Mouse (Mus musculus): ENCODE data around the gene Rnf181. TPM values are rescaled to one million over a fixed set of nuclear protein-coding genes. Genes with fewer than 3 reads are reported as not detected.
A peak's percentile ranks its signal among the peaks of the same experiment; 100 is the strongest.

The Rnf181 gene
- polyA plus RNA-seq, 2 experiments: 42.8 to 68.0 TPM

GRCm38 (mm10) chr6:72401875-72402274 is 35.1 kb upstream of the Rnf181 start:
- Histone ChIP-seq H3K9me3 (ENCODE audit: control insufficient read depth, low read length) (no peaks in the 10 kb centered on the region), H3K27me3 (ENCODE audit: control insufficient read depth, insufficient read depth, low read length) (no peaks in the 10 kb centered on the region), H3K9ac (replicated peaks) (no peak overlapping the region), H3K4me1 (replicated peaks; ENCODE audit: control insufficient read depth in 2 of 2, insufficient read depth in 2 of 2, low read length in 1 of 2) (peaks cover 0 to 6% of the 10 kb centered on the region in 2 experiments; a peak in 1 of 4 replicates), H3K27ac (no peak overlapping the region), H3K4me3 (ENCODE audit: insufficient read depth in 1 of 2, low read depth in 2 of 2, low read length in 2 of 2) (no peak overlapping the region), H3K36me3 (replicated peaks; ENCODE audit: control insufficient read depth, insufficient read depth, low read depth) (no peaks in the 10 kb centered on the region), H3K4me2 (ENCODE audit: low read depth) (no peak overlapping the region)
- 13% methylated on average over 7 of the region's 7 CpGs for WGBS (ENCODE audit: insufficient replicate concordance)
- peak; percentile 24; the same call in 1 of the 2 replicates for ATAC-seq (ENCODE audit: insufficient read depth)
- no peak for TF ChIP-seq EP300 (IDR thresholded peaks at IDR 0.05; ENCODE audit: low read depth)
- peak; percentile 88 for TF ChIP-seq CTCF (IDR thresholded peaks at IDR 0.05; ENCODE audit: low read depth)
- DNase-seq (ENCODE audit: low read depth in 3 of 3, low spot score in 3 of 3): peak; percentile 59 to 65 (median 60)

GRCm38 (mm10) chr6:72399967-72400366 is 33.2 kb upstream of the Rnf181 start:
- no peaks in the 10 kb centered on the region for H3K36me3 ChIP-seq (replicated peaks; ENCODE audit: control insufficient read depth, insufficient read depth, low read depth)
- H3K27me3 ChIP-seq (ENCODE audit: control insufficient read depth, insufficient read depth, low read length): no peaks in the 10 kb centered on the region
- no peak for DNase-seq (ENCODE audit: low read depth in 3 of 3, low spot score in 3 of 3)
- WGBS (ENCODE audit: insufficient replicate concordance): 67% methylated on average over 2 of the region's 2 CpGs
- no peak overlapping the region for H3K4me3 ChIP-seq (ENCODE audit: insufficient read depth in 1 of 2, low read depth in 2 of 2, low read length in 2 of 2)
- no peak overlapping the region for H3K4me2 ChIP-seq (ENCODE audit: low read depth)
- H3K27ac ChIP-seq: no peak overlapping the region
- TF ChIP-seq EP300 (IDR thresholded peaks at IDR 0.05; ENCODE audit: low read depth) (no peak), CTCF (IDR thresholded peaks at IDR 0.05; ENCODE audit: low read depth) (no peak)
- no peaks in the 10 kb centered on the region for H3K9me3 ChIP-seq (ENCODE audit: control insufficient read depth, low read length)
- H3K4me1 ChIP-seq (replicated peaks; ENCODE audit: control insufficient read depth in 2 of 2, insufficient read depth in 2 of 2, low read length in 1 of 2): peaks cover 0 to 7% of the 10 kb centered on the region in 2 experiments; a peak in 1 of 4 replicates
- H3K9ac ChIP-seq (replicated peaks): no peak overlapping the region
- no peak for ATAC-seq (ENCODE audit: insufficient read depth)

- no peak overlapping the region for H3K4me3 ChIP-seq (ENCODE audit: insufficient read depth in 1 of 2, low read depth in 2 of 2, low read length in 2 of 2)
- no peak for TF ChIP-seq CTCF (IDR thresholded peaks at IDR 0.05; ENCODE audit: low read depth)
- no peak for TF ChIP-seq EP300 (IDR thresholded peaks at IDR 0.05; ENCODE audit: low read depth)
- H3K4me1 ChIP-seq (replicated peaks; ENCODE audit: control insufficient read depth in 2 of 2, insufficient read depth in 2 of 2, low read length in 1 of 2): peaks cover 8 to 15% of the 10 kb centered on the region in 2 experiments
- H3K9ac ChIP-seq (replicated peaks): no peak overlapping the region
- ATAC-seq (ENCODE audit: insufficient read depth) (no peak), DNase-seq (ENCODE audit: low read depth in 3 of 3, low spot score in 3 of 3) (no peak)
- no peaks in the 10 kb centered on the region for H3K9me3 ChIP-seq (ENCODE audit: control insufficient read depth, low read length)
- no peak overlapping the region for H3K4me2 ChIP-seq (ENCODE audit: low read depth)
- H3K27me3 ChIP-seq (ENCODE audit: control insufficient read depth, insufficient read depth, low read length): no peaks in the 10 kb centered on the region
- H3K27ac ChIP-seq: no peak overlapping the region
- peaks cover 2% of the 10 kb centered on the region; the same call in 1 of the 2 replicates for H3K36me3 ChIP-seq (replicated peaks; ENCODE audit: control insufficient read depth, insufficient read depth, low read depth)
- WGBS (ENCODE audit: insufficient replicate concordance): 74% methylated on average over 10 of the region's 10 CpGs
Observed at GRCm38 (mm10) chr6:72396837-72397251, 30.1 kb upstream of the Rnf181 start.

- peak overlapping the region; percentile 23; the same call in 1 of the 2 replicates for H3K9ac ChIP-seq (replicated peaks)
- ATAC-seq (ENCODE audit: insufficient read depth): no peak
- H3K9me3 ChIP-seq (ENCODE audit: control insufficient read depth, low read length): no peaks in the 10 kb centered on the region
- peak overlapping the region; percentile 31 for H3K27ac ChIP-seq
- H3K4me2 ChIP-seq (ENCODE audit: low read depth): peak overlapping the region; percentile 79
- no peaks in the 10 kb centered on the region for H3K27me3 ChIP-seq (ENCODE audit: control insufficient read depth, insufficient read depth, low read length)
- peak overlapping the region in 1 of 2 experiments; percentile 91; a peak in 2 of 4 replicates for H3K4me3 ChIP-seq (ENCODE audit: insufficient read depth in 1 of 2, low read depth in 2 of 2, low read length in 2 of 2)
- no peak for DNase-seq (ENCODE audit: low read depth in 3 of 3, low spot score in 3 of 3)
- peaks cover 9% of the 10 kb centered on the region; the same call in 1 of the 2 replicates for H3K36me3 ChIP-seq (replicated peaks; ENCODE audit: control insufficient read depth, insufficient read depth, low read depth)
- WGBS (ENCODE audit: insufficient replicate concordance): 85% methylated on average over 5 of the region's 5 CpGs
- TF ChIP-seq CTCF (IDR thresholded peaks at IDR 0.05; ENCODE audit: low read depth): peak; percentile 32; the same call in 1 of the 2 replicates
- TF ChIP-seq EP300 (IDR thresholded peaks at IDR 0.05; ENCODE audit: low read depth): no peak
- H3K4me1 ChIP-seq (replicated peaks; ENCODE audit: control insufficient read depth in 2 of 2, insufficient read depth in 2 of 2, low read length in 1 of 2): peaks cover 24 to 37% of the 10 kb centered on the region in 2 experiments
Observed at GRCm38 (mm10) chr6:72392341-72392740, 25.6 kb upstream of the Rnf181 start.

GRCm38 (mm10) chr6:72390795-72391521 is 24.2 kb upstream of the Rnf181 start:
- Histone ChIP-seq H3K4me3 (ENCODE audit: insufficient read depth in 1 of 2, low read depth in 2 of 2, low read length in 2 of 2) (peak overlapping the region; percentile 91 to 97), H3K4me1 (replicated peaks; ENCODE audit: control insufficient read depth in 2 of 2, insufficient read depth in 2 of 2, low read length in 1 of 2) (peaks cover 29 to 44% of the 10 kb centered on the region in 2 experiments), H3K9ac (replicated peaks) (peak overlapping the region; percentile 99), H3K27me3 (ENCODE audit: control insufficient read depth, insufficient read depth, low read length) (no peaks in the 10 kb centered on the region), H3K36me3 (replicated peaks; ENCODE audit: control insufficient read depth, insufficient read depth, low read depth) (peaks cover 18% of the 10 kb centered on the region), H3K4me2 (ENCODE audit: low read depth) (peak overlapping the region; percentile 79), H3K9me3 (ENCODE audit: control insufficient read depth, low read length) (no peaks in the 10 kb centered on the region), H3K27ac (peak overlapping the region; percentile 99)
- DNase-seq (ENCODE audit: low read depth in 3 of 3, low spot score in 3 of 3) (peak in 2 of 3 experiments; percentile 58 to 62), ATAC-seq (ENCODE audit: insufficient read depth) (peak; percentile 60)
- under 1% methylated on average over 12 of the region's 12 CpGs for WGBS (ENCODE audit: insufficient replicate concordance)
- TF ChIP-seq CTCF (IDR thresholded peaks at IDR 0.05; ENCODE audit: low read depth): peak; percentile 40
- TF ChIP-seq EP300 (IDR thresholded peaks at IDR 0.05; ENCODE audit: low read depth): no peak
